Mouse (Mus musculus): ENCODE measurements around the gene Gcm1.

GRCm38 (mm10) chr9:78071626-78072025 lies 19.9 kb downstream of the Gcm1 start:
- no peak for TF ChIP-seq CTCF (IDR thresholded peaks at IDR 0.05; ENCODE audit: low read depth, low read length)
- TF ChIP-seq EP300 (IDR thresholded peaks at IDR 0.05; ENCODE audit: insufficient read depth, low read depth, low read length), result no peak
- TF ChIP-seq POLR2A (IDR thresholded peaks at IDR 0.05; ENCODE audit: insufficient read depth, low read length), result no peak

Measured in ES-Bruce4 (cell line).